9 mouse cellular contexts compared by ENCODE assay signal in the genomic region with DNA sequence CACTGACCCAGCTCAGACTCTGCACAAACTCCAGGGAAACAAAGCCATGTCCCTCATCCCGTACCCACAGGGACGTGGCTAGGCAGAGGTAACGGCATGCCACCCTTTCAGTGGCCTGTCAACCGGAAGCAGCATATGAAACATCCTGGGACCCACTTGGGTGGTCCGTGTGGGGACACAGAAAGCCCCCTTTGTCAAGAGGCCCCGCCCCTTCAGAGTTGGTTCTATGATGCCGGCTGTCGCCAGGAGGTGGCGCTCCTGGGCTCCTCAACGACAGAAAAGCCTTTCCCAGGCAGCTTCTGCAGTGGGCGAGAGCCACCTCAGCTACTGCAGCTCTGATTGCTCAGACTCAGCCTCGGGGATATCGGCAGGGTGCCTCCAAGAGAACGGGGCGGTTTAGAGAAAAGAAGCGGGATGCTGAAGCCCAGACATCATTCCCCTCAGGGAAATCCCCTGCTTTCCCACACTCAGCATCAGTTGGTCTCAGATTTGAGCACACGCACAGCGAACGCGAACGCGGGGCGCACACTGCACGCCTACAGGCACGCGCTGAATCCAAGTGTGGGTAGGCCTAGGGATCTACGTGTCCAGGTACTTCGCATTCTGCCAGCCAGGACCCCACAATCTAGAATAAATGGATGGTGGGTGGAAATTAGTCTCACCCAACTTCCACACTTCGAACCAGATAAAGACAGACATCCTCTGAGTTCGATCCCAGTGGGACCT. TPM values are rescaled to one million over a fixed set of nuclear protein-coding genes. Genes with fewer than 3 reads are reported as not detected.
DNase-seq lines count a peak whose midpoint lies in the region; ATAC-seq lines count a peak whose summit lies in the region.
"Had no signal": no experiment of that assay in that cellular context is flagged by ENCODE, and none has a peak within 500 bp of the region (broad histone marks: within the 10 kb centered on the region; RNA-seq: fewer than 3 reads in every experiment).

No protein-coding gene starts in this region.

- no peaks in the 10 kb centered on the region for H3K36me3 ChIP-seq in hindbrain, embryonic 14.5 days (replicated peaks; ENCODE audit: control insufficient read depth, insufficient read depth)

- peak; percentile 85 for DNase-seq in NIH3T3 (ENCODE audit: low read depth)
- peak; percentile 93 to 94 for DNase-seq in cerebellum, postnatal 14 days
- peak; percentile 86 to 89 for DNase-seq in frontal cortex, postnatal 36 days (ENCODE audit: low spot score in 2 of 2)
- DNase-seq in hindbrain, embryonic 14.5 days (ENCODE audit: low spot score), result peak; percentile 96
- DNase-seq in layer of hippocampus, postnatal 25 days (ENCODE audit: extremely low spot score in 1 of 2, low spot score in 1 of 2), result peak; percentile 84 to 94
- peak; percentile 80 to 86 for DNase-seq in lung, postnatal 4 days
- peak; percentile 89 to 91 for DNase-seq in right cerebral cortex, adult 2 months (ENCODE audit: low spot score in 2 of 2)
- peak; percentile 26 for DNase-seq in urinary bladder, postnatal 10 days (ENCODE audit: low spot score)

- H3K4me2 ChIP-seq in hindbrain, embryonic 14.5 days (replicated peaks), result peak overlapping the region; percentile 59

- peak overlapping the region; percentile 46; the same call in 1 of the 2 replicates for H3K9ac ChIP-seq in hindbrain, embryonic 14.5 days

- peaks cover 24% of the 10 kb centered on the region for H3K4me1 ChIP-seq in hindbrain, embryonic 14.5 days (replicated peaks; ENCODE audit: control insufficient read depth, insufficient read depth, low read length)

- H3K4me3 ChIP-seq in hindbrain, embryonic 14.5 days (replicated peaks; ENCODE audit: low read length), result peak overlapping the region; percentile 15
- H3K4me3 ChIP-seq: megakaryocyte, embryonic 14.5 days had no signal

- no peaks in the 10 kb centered on the region for H3K27me3 ChIP-seq in hindbrain, embryonic 14.5 days (ENCODE audit: control insufficient read depth, insufficient read depth, low read length)

- H3K27ac ChIP-seq in hindbrain, embryonic 14.5 days, result peak overlapping the region; percentile 76

- no peaks in the 10 kb centered on the region for H3K9me3 ChIP-seq in hindbrain, embryonic 14.5 days (ENCODE audit: control insufficient read depth, low read length)

- peak; percentile 82 for ATAC-seq in hindbrain, embryonic 14.5 days (ENCODE audit: low FRiP score)

- 4% methylated on average over 30 of the region's 30 CpGs for WGBS in hindbrain, embryonic 14.5 days

RNA-seq across cellular contexts. Expression of a gene that starts 10.7 kb away (rescaled TPM):
- polyA plus RNA-seq in hindbrain, embryonic 14.5 days (2014; fragmentation: Nextera tagmentation; extraction: Ambion mirVana), result not detected in 2 replicates
- total RNA-seq in layer of hippocampus, postnatal 25 days (2021), result not detected

RNA-seq across cellular contexts. Expression of a gene that starts 24.1 kb away (rescaled TPM):
- polyA plus RNA-seq in hindbrain, embryonic 14.5 days (2014; fragmentation: Nextera tagmentation; extraction: Ambion mirVana), result 10.7 and 13.7 TPM in 2 replicates
- 1 to 10 TPM; 4.0 to 4.4 TPM for total RNA-seq in layer of hippocampus, postnatal 25 days (2021)

RNA-seq across cellular contexts. Expression of a gene that starts 42.1 kb away (rescaled TPM):
- polyA plus RNA-seq in hindbrain, embryonic 14.5 days (2014; fragmentation: Nextera tagmentation; extraction: Ambion mirVana), result 8.5 and 9.8 TPM in 2 replicates
- 10 to 100 TPM; 13.8 to 16.7 TPM for total RNA-seq in layer of hippocampus, postnatal 25 days (2021)

Comparison
In these comparisons a context has a peak if more than half of its experiments do, and no peak if none do; other contexts are left out.
1. Peak in every context shown above with its lines: DNase-seq, ATAC-seq, H3K4me3 ChIP-seq and H3K27ac ChIP-seq.
2. DNase-seq: peak in every context shown above with its lines; median percentile 96 in hindbrain, embryonic 14.5 days; 94 in cerebellum, postnatal 14 days; 90 in right cerebral cortex, adult 2 months; 89 in layer of hippocampus, postnatal 25 days; 88 in frontal cortex, postnatal 36 days; 85 in NIH3T3; 83 in lung, postnatal 4 days; 26 in urinary bladder, postnatal 10 days.